Mouse (Mus musculus) CH12.LX (cell line): ENCODE data around the gene Git2. TPM values are rescaled to one million over a fixed set of nuclear protein-coding genes. Genes with fewer than 3 reads are reported as not detected.

ENCODE experiments used
- DNase-seq: peaks from one replicate; pipeline ENCODE4 v3.0.0-alpha.2; 2013; ENCODE audit errors: extremely low read depth
- H3K27ac ChIP-seq: 2 replicates; pipeline ENCODE4 v1.5.1; 2012; ENCODE audit warnings: low read depth, mild to moderate bottlenecking, control low read depth, moderate library complexity; ENCODE audit not compliant: insufficient read depth
- H3K27me3 ChIP-seq: replicated peaks from 2 replicates; pipeline ENCODE3; 2012; ENCODE audit warnings: inconsistent platforms
- H3K36me3 ChIP-seq, 2 experiments: replicated peaks in 1 of 2; 2 replicates each; pipeline versions ENCODE3 to v1.6.1; 2012; ENCODE audit warnings: inconsistent platforms in 1 of 2, low read length in 1 of 2, mild to moderate bottlenecking in 1 of 2, mixed read lengths in 1 of 2, moderate library complexity in 1 of 2; ENCODE audit not compliant: control insufficient read depth in 1 of 2, insufficient read depth in 1 of 2
- H3K4me1 ChIP-seq, 2 experiments: 2 replicates each; pipeline ENCODE4 v1.6.1; 2012; ENCODE audit warnings: inconsistent platforms in 1 of 2, moderate library complexity in 1 of 2; ENCODE audit not compliant: insufficient read depth in 2 of 2, control insufficient read depth in 1 of 2
- H3K4me2 ChIP-seq: 2 replicates; pipeline ENCODE4 v1.6.1; 2012; ENCODE audit warnings: low read depth, mild to moderate bottlenecking, control low read depth; ENCODE audit not compliant: poor library complexity, insufficient read depth, severe bottlenecking
- H3K4me3 ChIP-seq, 3 experiments: fragments of 150-350 bp in 1 of 3; sonication (generic) in 1 of 3; replicated peaks in 1 of 3; 2 replicates each; pipeline versions ENCODE3 to v1.5.1; 2011 to 2012; ENCODE audit warnings: low read depth in 2 of 3, low read length in 2 of 3, mild to moderate bottlenecking in 2 of 3, moderate library complexity in 2 of 3, control low read depth in 1 of 3, improper control_type of control experiment in 1 of 3, inconsistent platforms in 1 of 3, mixed read lengths in 1 of 3; ENCODE audit not compliant: poor library complexity in 1 of 3
- H3K79me2 ChIP-seq: replicated peaks from 2 replicates; pipeline ENCODE4 v1.6.1; 2012; ENCODE audit warnings: mild to moderate bottlenecking, moderate library complexity; ENCODE audit not compliant: control insufficient read depth, poor library complexity, insufficient read depth, severe bottlenecking; ENCODE audit errors: extremely low read depth
- H3K9ac ChIP-seq: 2 replicates; pipeline ENCODE4 v1.6.1; 2012; ENCODE audit warnings: low read depth, mild to moderate bottlenecking, control low read depth, moderate library complexity; ENCODE audit not compliant: insufficient read depth
- H3K9me3 ChIP-seq: replicated peaks from 2 replicates; pipeline ENCODE3; 2012; ENCODE audit warnings: low read length, inconsistent platforms, mixed read lengths
- CHD2 ChIP-seq: IDR thresholded peaks from 2 replicates; pipeline ENCODE4 v1.6.1; 2011; ENCODE audit warnings: low read length, improper control_type of control experiment
- CTCF ChIP-seq, 2 experiments: IDR thresholded peaks in 1 of 2; conservative IDR thresholded peaks in 1 of 2; 2 replicates each; pipeline ENCODE4 v1.5.1; 2011 to 2012; ENCODE audit warnings: low read depth in 2 of 2, low read length in 2 of 2, improper control_type of control experiment in 1 of 2, inconsistent platforms in 1 of 2, mild to moderate bottlenecking in 1 of 2, moderate library complexity in 1 of 2
- EP300 ChIP-seq: IDR thresholded peaks from 2 replicates; pipeline ENCODE4 v1.6.1; 2011; ENCODE audit warnings: low read length, improper control_type of control experiment
- ETS1 ChIP-seq: conservative IDR thresholded peaks from 2 replicates; pipeline ENCODE4 v1.6.1; 2012; ENCODE audit warnings: low read depth, mild to moderate bottlenecking, inconsistent platforms, low read length, improper control_type of control experiment, moderate library complexity
- GABPA ChIP-seq: IDR thresholded peaks from 2 replicates; pipeline ENCODE4 v1.6.1; 2012; ENCODE audit warnings: low read depth, low read length, improper control_type of control experiment, inconsistent platforms; ENCODE audit not compliant: insufficient replicate concordance
- JUN ChIP-seq: IDR thresholded peaks from 2 replicates; pipeline ENCODE4 v1.6.1; 2011; ENCODE audit warnings: low read depth, mild to moderate bottlenecking, low read length, improper control_type of control experiment, moderate library complexity; ENCODE audit not compliant: insufficient read depth
- KAT2A ChIP-seq: IDR thresholded peaks from 2 replicates; pipeline ENCODE4 v1.6.1; 2012; ENCODE audit warnings: low read length, improper control_type of control experiment, inconsistent platforms; ENCODE audit not compliant: insufficient replicate concordance
- MXI1 ChIP-seq: IDR thresholded peaks from 2 replicates; pipeline ENCODE4 v1.6.1; 2011; ENCODE audit warnings: mild to moderate bottlenecking, low read depth, low read length, improper control_type of control experiment
- MYC ChIP-seq: IDR thresholded peaks from 2 replicates; pipeline ENCODE4 v1.6.1; 2011; ENCODE audit warnings: low read depth, mild to moderate bottlenecking, improper control_type of control experiment, low read length
- NELFE ChIP-seq: IDR thresholded peaks from 2 replicates; pipeline ENCODE4 v1.6.1; 2011; ENCODE audit warnings: low read depth, low read length, improper control_type of control experiment
- NRF1 ChIP-seq: IDR thresholded peaks from 2 replicates; pipeline ENCODE4 v1.6.1; 2014; ENCODE audit warnings: low read depth, mild to moderate bottlenecking, inconsistent platforms, low read length, improper control_type of control experiment, moderate library complexity
- POLR2A ChIP-seq: IDR thresholded peaks from 2 replicates; pipeline ENCODE4 v1.6.1; 2011; ENCODE audit warnings: low read depth, mild to moderate bottlenecking, improper control_type of control experiment, low read length
- POLR2AphosphoS2 ChIP-seq: IDR thresholded peaks from 2 replicates; pipeline ENCODE4 v1.6.1; 2011; ENCODE audit warnings: low read depth, low read length, improper control_type of control experiment
- RAD21 ChIP-seq: IDR thresholded peaks from 2 replicates; pipeline ENCODE4 v1.6.1; 2011; ENCODE audit warnings: low read depth, mild to moderate bottlenecking, low read length, improper control_type of control experiment, moderate library complexity
- SMC3 ChIP-seq: IDR thresholded peaks from 2 replicates; pipeline ENCODE4 v1.6.1; 2011; ENCODE audit warnings: low read depth, low read length, improper control_type of control experiment
- TCF12 ChIP-seq: IDR thresholded peaks from 2 replicates; pipeline ENCODE4 v1.6.1; 2014; ENCODE audit warnings: low read depth, mild to moderate bottlenecking, inconsistent platforms, low read length, improper control_type of control experiment
- USF1 ChIP-seq: IDR thresholded peaks from 2 replicates; pipeline ENCODE4 v1.6.1; 2014; ENCODE audit warnings: low read depth, mild to moderate bottlenecking, inconsistent platforms, low read length, improper control_type of control experiment
- ZKSCAN1 ChIP-seq: IDR thresholded peaks from 2 replicates; pipeline ENCODE4 v1.6.1; 2012; ENCODE audit warnings: low read depth, inconsistent platforms, low read length, improper control_type of control experiment, borderline replicate concordance
- dilution Hi-C: fragments of 300-500 bp; cut with MboI; formaldehyde crosslinking; loops from 2 replicates; pipeline ENCODE4 v1.14.3; 2020; ENCODE audit warnings: low sequenced_read_pairs; ENCODE audit not compliant: extremely low pct_unique_long_range_greater_than_20kb, extremely low pct_ligation_motif_present
- in situ Hi-C: fragments of 300-500 bp; cut with MboI; formaldehyde crosslinking; loops from 3 replicates; pipeline ENCODE4 v1.14.3; 2019; ENCODE audit warnings: low sequenced_read_pairs, low pct_ligation_motif_present, low pct_unique_long_range_greater_than_20kb, mixed read lengths
- polyA plus RNA-seq: library from polyadenylated mRNA; unstranded; fragments of >175 nt; gene quantifications from 2 replicates; pipeline ENCODE4 v1.2.1, GENCODE M21; 2012; ENCODE audit warnings: low read depth; ENCODE audit not compliant: insufficient read length
- total RNA-seq, 2 experiments: library from RNA; depleted of rRNA; stranded (reverse); fragments of 300-350 nt in 1 of 2; fragments of >200 nt in 1 of 2; gene quantifications; 2 replicates each; pipeline ENCODE4 v1.2.3; 2012 to 2014

The Git2 gene
- total and polyA plus RNA-seq, 3 experiments: 12.3 to 29.4 (median 22.1) TPM

DNA sequence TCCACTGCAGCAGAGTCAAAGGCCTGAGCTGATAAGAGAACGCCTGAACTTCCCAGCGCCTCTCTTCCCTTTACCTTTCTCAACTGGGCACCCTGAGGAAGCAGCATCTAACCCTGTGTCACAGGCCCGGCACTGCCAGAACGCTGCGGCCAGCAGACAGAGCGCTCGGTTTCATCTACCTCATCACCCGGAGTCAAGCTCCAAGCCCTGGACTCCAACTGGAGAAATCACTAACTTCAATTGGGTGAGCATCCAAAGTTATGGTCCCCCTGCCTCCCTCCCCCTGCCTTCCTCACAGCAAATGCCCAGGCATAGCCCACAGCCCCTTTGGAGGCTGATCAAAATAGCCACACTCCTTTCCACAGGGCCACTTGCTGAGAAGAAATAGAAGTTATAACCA, 8.6 kb downstream of the Git2 start:
- dilution Hi-C loops: no loop called here
- Histone ChIP-seq H3K4me3 (no peak overlapping the region), H3K27ac (no peak overlapping the region), H3K4me1 (peaks cover 2 to 34% of the 10 kb centered on the region in 2 experiments; a peak in 3 of 4 replicates), H3K27me3 (no peaks in the 10 kb centered on the region), H3K36me3 (peaks cover 50 to 82% of the 10 kb centered on the region in 2 experiments), H3K79me2 (peaks cover 48% of the 10 kb centered on the region), H3K9ac (no peak overlapping the region), H3K4me2 (no peak overlapping the region), H3K9me3 (no peaks in the 10 kb centered on the region)
- no peak for DNase-seq
- TF ChIP-seq TCF12: no peak
- in situ Hi-C loops: no loop called here

DNA sequence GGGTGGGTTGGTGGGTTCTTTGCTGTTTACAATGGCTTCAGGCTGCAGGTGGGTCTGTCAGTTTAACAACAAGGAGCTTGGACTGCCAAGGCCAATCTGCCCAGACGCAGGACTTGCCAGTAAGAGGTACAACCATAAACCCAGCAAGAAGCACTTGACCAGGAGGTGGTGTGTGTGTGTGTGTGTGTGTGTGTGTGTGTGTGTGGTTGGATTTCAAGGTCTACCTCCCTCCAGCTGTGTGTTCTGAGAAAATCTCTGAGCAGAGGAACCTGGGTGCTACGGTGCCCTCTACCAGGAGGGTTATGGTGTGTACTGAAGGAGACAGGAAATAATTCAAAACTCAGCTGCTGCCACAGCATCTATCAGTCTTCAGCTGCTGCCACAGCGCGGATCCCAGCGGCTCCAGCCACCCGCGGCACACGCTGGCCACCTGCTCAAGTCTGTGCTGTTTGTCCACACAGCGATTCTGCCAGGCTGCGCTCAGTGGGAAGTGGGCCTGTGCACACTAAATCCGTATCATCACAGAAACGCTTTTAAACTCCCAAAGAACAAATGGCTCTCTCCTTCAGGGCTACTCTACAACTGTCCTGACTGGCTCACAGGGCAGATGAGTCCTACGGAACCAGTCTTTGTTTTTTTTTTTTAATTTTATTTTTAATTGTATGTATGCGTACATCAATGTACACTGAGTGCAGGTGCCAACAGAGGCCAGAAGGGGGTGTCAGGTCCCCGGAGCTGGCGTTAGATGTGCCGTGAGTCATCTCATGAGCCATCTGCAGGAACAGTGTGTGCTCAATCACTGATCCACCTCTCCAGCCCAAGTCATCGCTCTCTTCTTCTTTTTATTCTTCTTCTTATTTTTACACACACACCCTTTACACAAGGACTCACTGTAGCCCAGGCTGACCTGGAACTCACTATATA, 10.2 kb downstream of the Git2 start:
- TF ChIP-seq RAD21: peak; percentile 40
- no peak for TF ChIP-seq POLR2A
- TF ChIP-seq ETS1: no peak
- peak in 1 of 2 experiments; percentile 50; a peak in 2 of 4 replicates for TF ChIP-seq CTCF (conservative IDR thresholded peaks at IDR 0.05 in 1 of 2, IDR thresholded peaks at IDR 0.05 in 1 of 2; ENCODE audit: low read depth in 2 of 2, low read length in 2 of 2)
- peak; percentile 30; the same call in 1 of the 2 replicates for TF ChIP-seq SMC3
- in situ Hi-C loops (no loop called here), dilution Hi-C loops (no loop called here)
- no peak overlapping the region for H3K4me3 ChIP-seq
- no peak overlapping the region for H3K9ac ChIP-seq
- H3K4me1 ChIP-seq: peaks cover 0 to 19% of the 10 kb centered on the region in 2 experiments; a peak in 2 of 4 replicates
- no peak for DNase-seq
- peaks cover 32% of the 10 kb centered on the region for H3K79me2 ChIP-seq
- H3K36me3 ChIP-seq: peaks cover 62 to 87% of the 10 kb centered on the region in 2 experiments
- no peak overlapping the region for H3K27ac ChIP-seq
- H3K9me3 ChIP-seq: no peaks in the 10 kb centered on the region
- H3K4me2 ChIP-seq: no peak overlapping the region
- H3K27me3 ChIP-seq: no peaks in the 10 kb centered on the region

DNA sequence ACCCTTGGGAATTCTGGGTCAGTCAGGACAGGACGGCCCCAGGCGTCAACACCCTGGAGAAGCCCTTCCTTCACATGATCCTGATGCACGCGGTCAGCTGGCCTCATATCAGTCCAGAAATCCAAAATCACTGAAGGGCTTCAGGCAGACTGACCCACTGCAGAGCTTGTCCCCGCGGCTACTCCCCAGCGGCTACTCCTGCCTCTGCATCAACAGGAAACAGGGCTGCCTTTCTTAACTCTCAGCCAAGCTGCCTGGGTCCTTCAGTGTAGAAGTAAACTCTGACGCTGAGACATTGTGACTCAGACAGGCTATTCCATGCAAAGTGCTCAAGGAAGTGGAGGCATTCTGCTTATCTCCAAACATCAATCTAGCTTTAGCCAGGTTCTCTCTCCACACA, 13.3 kb downstream of the Git2 start:
- Histone ChIP-seq H3K4me1 (peaks cover 0 to 13% of the 10 kb centered on the region in 2 experiments; a peak in 2 of 4 replicates), H3K79me2 (peaks cover 5% of the 10 kb centered on the region), H3K9me3 (no peaks in the 10 kb centered on the region), H3K36me3 (peaks cover 64 to 94% of the 10 kb centered on the region in 2 experiments), H3K4me3 (no peak overlapping the region), H3K27me3 (no peaks in the 10 kb centered on the region), H3K9ac (no peak overlapping the region), H3K27ac (no peak overlapping the region), H3K4me2 (no peak overlapping the region)
- in situ Hi-C loops: no loop called here
- no peak for DNase-seq
- TF ChIP-seq GABPA (no peak), USF1 (no peak), MYC (no peak), NRF1 (no peak), POLR2AphosphoS2 (no peak), ETS1 (no peak), NELFE (no peak), ZKSCAN1 (no peak), JUN (no peak), CHD2 (no peak), SMC3 (no peak), KAT2A (no peak), MXI1 (no peak), EP300 (no peak)
- dilution Hi-C loops: no loop called here
